Mouse (Mus musculus) thymus, adult 2 months (tissue): ENCODE data around the gene Kcnk6. TPM values are rescaled to one million over a fixed set of nuclear protein-coding genes. Genes with fewer than 3 reads are reported as not detected.
"Not testable (repeated sequence)": the region's sequence is repeated elsewhere in the genome, so short reads cannot be mapped to it uniquely, and the experiment has no call there.

ENCODE experiments used
- DNase-seq: peaks from one replicate; pipeline ENCODE4 v3.0.0; 2021
- H3K27ac ChIP-seq: fragments of 200-500 bp; 2 replicates; pipeline ENCODE4 v1.5.1; 2012; ENCODE audit warnings: low read length, control low read depth; ENCODE audit not compliant: control insufficient read depth, insufficient read depth
- H3K27me3 ChIP-seq: fragments of 200-500 bp; 2 replicates; pipeline ENCODE4 v1.6.1; 2012; ENCODE audit warnings: mild to moderate bottlenecking, low read length, moderate library complexity, mixed read lengths; ENCODE audit not compliant: control insufficient read depth, insufficient read depth
- H3K36me3 ChIP-seq: fragments of 200-500 bp; 2 replicates; pipeline ENCODE4 v1.6.1; 2012; ENCODE audit warnings: mild to moderate bottlenecking, low read length, moderate library complexity; ENCODE audit not compliant: control insufficient read depth, insufficient read depth
- H3K4me1 ChIP-seq: fragments of 200-500 bp; replicated peaks from 2 replicates; pipeline ENCODE4 v1.6.1; 2012; ENCODE audit warnings: low read length; ENCODE audit not compliant: control insufficient read depth, insufficient read depth
- H3K4me3 ChIP-seq: fragments of 200-500 bp; 2 replicates; pipeline ENCODE4 v1.5.1; 2012; ENCODE audit warnings: mild to moderate bottlenecking, low read length, control low read depth, moderate library complexity; ENCODE audit not compliant: control insufficient read depth, insufficient read depth
- CTCF ChIP-seq: fragments of 200-500 bp; IDR thresholded peaks from 2 replicates; pipeline ENCODE4 v1.5.1; 2012; ENCODE audit warnings: mild to moderate bottlenecking, control low read depth, low read length, moderate library complexity, borderline replicate concordance; ENCODE audit not compliant: control insufficient read depth, poor library complexity, insufficient read depth; ENCODE audit errors: extremely low read depth
- POLR2A ChIP-seq: fragments of 200-500 bp; IDR thresholded peaks from 2 replicates; pipeline ENCODE4 v1.6.1; 2012; ENCODE audit warnings: mild to moderate bottlenecking, low read length, control low read depth, moderate library complexity; ENCODE audit not compliant: control insufficient read depth, poor library complexity, insufficient read depth; ENCODE audit errors: extremely low read depth
- WGBS: fragments of 180-500 bp; shearing (Covaris S2); methylation state at CpG from one replicate; pipeline ENCODE4 v1.1.7; 2018; 5-methylcytosine and 5-hydroxymethylcytosine counted together
- polyA plus RNA-seq: library from polyadenylated mRNA; depleted of rRNA; stranded (reverse); fragments of >200 nt; gene quantifications from 2 replicates; pipeline ENCODE4 v1.2.3, GENCODE M21; 2012

Gene Kcnk6
- polyA plus RNA-seq, 1 experiment = 37.5 TPM

DNA sequence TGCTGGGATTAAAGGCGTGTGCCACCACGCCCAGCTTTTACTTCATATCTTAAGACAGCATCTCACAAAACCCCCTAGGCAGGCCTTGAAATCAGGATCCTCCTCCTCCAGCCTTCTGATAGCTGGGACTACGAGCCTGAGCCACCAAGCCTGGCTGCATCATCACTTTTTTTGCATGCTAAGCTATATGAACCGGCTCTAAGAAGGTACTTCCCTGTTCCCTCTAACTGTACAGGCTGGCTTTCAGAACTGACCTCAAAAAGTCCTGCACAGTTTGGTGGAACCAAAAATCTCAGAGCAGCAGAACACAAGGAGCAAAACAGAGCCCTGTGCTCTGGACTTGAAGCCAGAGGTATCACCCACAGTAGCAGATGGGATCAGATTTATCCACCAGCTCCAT, 4.1 kb downstream of the Kcnk6 start:
- Histone ChIP-seq H3K36me3 (no peaks in the 10 kb centered on the region), H3K27ac (no peak overlapping the region), H3K4me3 (no peak overlapping the region), H3K27me3 (peaks cover 10% of the 10 kb centered on the region), H3K4me1 (peaks cover 18% of the 10 kb centered on the region)
- TF ChIP-seq POLR2A (no peak), CTCF (no peak)
- DNase-seq = no peak
- WGBS = 64% methylated on average over 4 of the region's 4 CpGs

GRCm38 (mm10) chr7:29225520-29225919, 6.8 kb downstream of the Kcnk6 start:
- no peak for DNase-seq
- H3K27me3 ChIP-seq = no peaks in the 10 kb centered on the region
- WGBS = 94% methylated on average over 13 of the region's 13 CpGs
- H3K36me3 ChIP-seq = no peaks in the 10 kb centered on the region
- peaks cover 9% of the 10 kb centered on the region for H3K4me1 ChIP-seq
- no peak overlapping the region for H3K27ac ChIP-seq
- TF ChIP-seq CTCF = no peak
- TF ChIP-seq POLR2A = no peak
- H3K4me3 ChIP-seq = no peak overlapping the region

DNA sequence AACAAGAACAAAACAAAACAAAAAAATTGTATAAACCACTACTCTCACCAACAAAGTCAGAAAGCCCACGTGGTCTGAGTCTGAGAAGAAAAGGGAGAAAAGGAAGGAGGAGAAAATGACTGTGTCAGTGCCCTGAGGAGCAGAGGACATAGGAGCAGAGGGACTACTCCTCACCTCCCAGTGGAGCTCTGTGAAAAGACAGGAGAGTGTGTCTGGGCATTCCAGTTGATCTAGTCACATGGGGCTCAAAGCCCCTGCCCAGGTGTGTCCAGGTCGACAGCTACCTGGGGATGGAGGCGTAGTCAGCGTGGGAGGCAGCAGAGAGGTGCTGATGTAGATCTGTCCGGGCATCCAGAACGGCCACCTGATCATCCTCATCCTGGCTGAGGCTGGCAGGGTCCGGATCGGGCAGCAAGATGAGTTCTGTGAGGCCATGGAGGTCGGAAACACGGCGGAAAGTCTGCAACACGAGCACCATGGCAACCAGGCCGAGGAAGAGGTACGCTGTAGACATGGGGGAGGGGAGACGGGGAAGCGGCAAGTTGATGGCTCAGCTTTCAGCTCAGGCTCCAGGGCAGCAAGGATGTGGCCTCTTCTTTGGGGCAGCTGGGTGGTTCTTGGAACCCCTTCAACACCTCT, 7.4 kb downstream of the Kcnk6 start:
- 55% methylated on average over 16 of the region's 16 CpGs for WGBS
- Histone ChIP-seq H3K36me3 (no peaks in the 10 kb centered on the region), H3K27me3 (no peaks in the 10 kb centered on the region), H3K4me3 (no peak overlapping the region), H3K4me1 (peaks cover 9% of the 10 kb centered on the region), H3K27ac (no peak overlapping the region)
- TF ChIP-seq POLR2A (no peak), CTCF (no peak)
- no peak for DNase-seq

DNA sequence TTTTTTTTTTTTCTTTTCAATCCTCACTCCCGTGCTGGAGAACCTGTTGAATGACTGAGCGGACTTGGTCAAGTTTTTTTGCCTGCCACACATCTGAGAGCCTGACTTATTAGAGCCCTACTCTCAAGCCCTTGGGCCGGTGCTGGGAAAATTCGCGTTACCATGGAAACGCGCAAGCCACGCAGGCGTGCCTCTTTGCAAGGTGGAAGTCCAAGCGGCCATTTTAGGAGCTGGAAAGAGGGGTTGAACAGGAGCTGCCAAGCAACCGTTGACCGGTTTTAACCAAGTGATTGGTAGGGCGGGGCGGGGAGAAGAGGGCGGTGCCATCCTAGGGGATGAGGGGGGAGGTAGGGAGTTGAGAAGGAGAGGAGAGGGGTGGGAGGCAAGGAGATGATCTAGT, 17.5 kb downstream of the Kcnk6 start:
- H3K36me3 ChIP-seq = no peaks in the 10 kb centered on the region
- WGBS = 87% methylated on average over 15 of the region's 15 CpGs
- no peak overlapping the region for H3K4me3 ChIP-seq
- DNase-seq = no peak
- TF ChIP-seq POLR2A (no peak), CTCF (no peak)
- H3K27me3 ChIP-seq = no peaks in the 10 kb centered on the region
- H3K27ac ChIP-seq = no peak overlapping the region
- peaks cover 7% of the 10 kb centered on the region for H3K4me1 ChIP-seq

GRCm38 (mm10) chr7:29214236-29214635, 18.1 kb downstream of the Kcnk6 start:
- TF ChIP-seq POLR2A = no peak
- TF ChIP-seq CTCF = no peak
- Histone ChIP-seq H3K4me1 (peaks cover 7% of the 10 kb centered on the region), H3K27me3 (no peaks in the 10 kb centered on the region), H3K27ac (no peak overlapping the region), H3K4me3 (no peak overlapping the region), H3K36me3 (no peaks in the 10 kb centered on the region)
- 86% methylated on average over 2 of the region's 2 CpGs for WGBS
- DNase-seq = no peak

DNA sequence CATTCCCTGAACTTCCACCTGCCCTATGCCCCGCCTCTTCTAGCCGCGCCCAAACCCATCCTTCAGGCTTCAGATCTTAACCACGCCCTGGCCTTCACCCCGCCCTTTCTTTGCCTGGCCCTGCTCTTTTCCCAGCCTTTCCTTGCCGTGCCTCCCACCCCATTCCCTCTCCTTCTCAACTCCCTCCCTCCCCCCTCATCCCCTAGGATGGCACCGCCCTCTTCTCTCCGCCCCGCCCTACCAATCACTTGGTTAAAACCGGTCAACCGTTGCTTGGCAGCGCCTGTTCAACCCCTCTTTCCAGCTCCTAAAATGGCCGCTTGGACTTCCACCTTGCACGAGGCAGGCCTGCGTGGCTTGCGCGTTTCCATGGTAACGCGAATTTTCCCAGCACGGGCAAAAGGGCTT, 18.6 kb downstream of the Kcnk6 start, which contains the start of gene Catsperg1:
TSS of gene Catsperg1 (minus strand) at position 361 of the 408 bp plus-strand sequence.
- no peaks in the 10 kb centered on the region for H3K36me3 ChIP-seq
- no peak within 1 kb of the TSS for H3K4me3 ChIP-seq
- no peak for DNase-seq
- H3K4me1 ChIP-seq = peaks cover 7% of the 10 kb centered on the region
- TF ChIP-seq POLR2A (no peak), CTCF (no peak)
- no peaks in the 10 kb centered on the region for H3K27me3 ChIP-seq
- H3K27ac ChIP-seq = no peak within 1 kb of the TSS
- 71% methylated on average over 20 of the region's 20 CpGs for WGBS

- DNase-seq, H3K36me3 ChIP-seq, H3K27me3 ChIP-seq, H3K27ac ChIP-seq, H3K4me1 ChIP-seq, H3K4me3 ChIP-seq: not testable (repeated sequence)
- 93% methylated on average over 40 of the region's 40 CpGs for WGBS
Measured at GRCm38 (mm10) chr7:29212775-29213560, 19.3 kb downstream of the Kcnk6 start.
